Mouse (Mus musculus) ES-E14 (cell line): Measurements from ENCODE around the gene Zfp386. TPM values are rescaled to one million over a fixed set of nuclear protein-coding genes. Genes with fewer than 3 reads are reported as not detected.

ENCODE experiments used
- DNase-seq: peaks from one replicate; pipeline ENCODE4 v3.0.0-alpha.2; 2013; ENCODE audit warnings: low read depth, low spot score
- H3K27ac ChIP-seq: 2 replicates; pipeline ENCODE4 v1.5.1; 2012; ENCODE audit warnings: low read depth, mild to moderate bottlenecking, low read length, moderate library complexity, mixed read lengths; ENCODE audit not compliant: poor library complexity, insufficient read depth, severe bottlenecking
- H3K36me3 ChIP-seq: 2 replicates; pipeline ENCODE4 v1.6.1; 2012; ENCODE audit warnings: mild to moderate bottlenecking, low read length, moderate library complexity, mixed read lengths; ENCODE audit not compliant: control insufficient read depth, poor library complexity, insufficient read depth, severe bottlenecking
- H3K4me1 ChIP-seq, 2 experiments: fragments of 150-350 bp in 1 of 2; sonication (generic) in 1 of 2; 2 replicates each; pipeline ENCODE4 v1.6.1; 2012; ENCODE audit warnings: low read length in 2 of 2, mild to moderate bottlenecking in 1 of 2, mixed read lengths in 1 of 2; ENCODE audit not compliant: control insufficient read depth in 2 of 2, insufficient read depth in 2 of 2, poor library complexity in 1 of 2
- H3K4me3 ChIP-seq, 2 experiments: fragments of 150-350 bp in 1 of 2; sonication (generic) in 1 of 2; 2 replicates each; pipeline ENCODE4 v1.5.1; 2012; ENCODE audit warnings: low read length in 2 of 2, low read depth in 1 of 2, mild to moderate bottlenecking in 1 of 2, mixed read lengths in 1 of 2; ENCODE audit not compliant: insufficient read depth in 1 of 2, poor library complexity in 1 of 2, severe bottlenecking in 1 of 2
- H3K9ac ChIP-seq: 2 replicates; pipeline ENCODE4 v1.6.1; 2012; ENCODE audit warnings: low read depth, mild to moderate bottlenecking, low read length, mixed read lengths; ENCODE audit not compliant: poor library complexity, insufficient read depth, severe bottlenecking
- H3K9me3 ChIP-seq: fragments of 150-350 bp; sonication (generic); 2 replicates; pipeline ENCODE4 v1.6.1; 2012; ENCODE audit warnings: low read depth, mild to moderate bottlenecking, low read length; ENCODE audit not compliant: control insufficient read depth, insufficient read depth
- CHD2 ChIP-seq: IDR thresholded peaks from 2 replicates; pipeline ENCODE4 v1.6.1; 2014; ENCODE audit warnings: mild to moderate bottlenecking, low read depth, low read length, inconsistent platforms
- HCFC1 ChIP-seq: IDR thresholded peaks from 2 replicates; pipeline ENCODE4 v1.6.1; 2012; ENCODE audit warnings: low read length, inconsistent platforms, borderline replicate concordance; ENCODE audit not compliant: insufficient read depth
- MAFK ChIP-seq: IDR thresholded peaks from 2 replicates; pipeline ENCODE4 v1.6.1; 2014; ENCODE audit warnings: mild to moderate bottlenecking, low read depth, low read length, inconsistent platforms; ENCODE audit not compliant: insufficient read depth
- ZC3H11A ChIP-seq: IDR thresholded peaks from 2 replicates; pipeline ENCODE4 v1.6.1; 2012; ENCODE audit warnings: low read depth, mild to moderate bottlenecking, inconsistent platforms, low read length, borderline replicate concordance
- ZNF384 ChIP-seq: IDR thresholded peaks from 2 replicates; pipeline ENCODE4 v1.6.1; 2012; ENCODE audit warnings: low read depth, low read length, inconsistent platforms
- in situ Hi-C, 2 experiments: fragments of 600-800 bp; cut with MboI; formaldehyde crosslinking; loops; one replicate each; pipeline ENCODE4 v1.15.1; 2025; ENCODE audit warnings: low sequenced_read_pairs in 2 of 2, inconsistent platforms in 1 of 2; ENCODE audit not compliant: unreplicated experiment in 2 of 2
- total RNA-seq: library from RNA; depleted of rRNA; stranded (reverse); fragments of 300-350 nt; gene quantifications from 2 replicates; pipeline ENCODE4 v1.2.3, GENCODE M21; 2012

The Zfp386 gene
- total RNA-seq, 1 experiment: 29.0 TPM

DNA sequence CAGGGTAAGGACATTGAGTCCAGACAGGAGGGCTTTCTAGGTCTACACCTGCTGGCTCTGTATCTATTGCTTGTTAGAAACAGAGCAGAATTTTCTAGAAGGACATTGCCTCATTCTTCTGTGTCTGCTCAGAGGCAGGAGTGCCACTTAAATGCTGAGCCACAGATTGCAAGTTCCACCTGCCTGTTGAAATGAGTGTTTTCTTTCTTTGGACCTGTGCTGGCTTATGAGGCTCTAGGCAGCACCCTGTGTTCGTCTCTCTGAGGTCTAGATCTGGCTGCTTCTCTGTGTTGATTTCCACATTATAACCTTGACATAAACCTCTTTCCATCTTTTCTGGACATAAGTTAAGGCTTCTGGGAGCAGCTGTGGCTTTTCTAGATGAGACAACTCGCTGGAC is 36.8 kb downstream of the Zfp386 start:
- Histone ChIP-seq H3K9me3 (no peaks in the 10 kb centered on the region), H3K4me3 (no peak overlapping the region), H3K27ac (no peak overlapping the region), H3K9ac (no peak overlapping the region), H3K4me1 (no peaks in the 10 kb centered on the region), H3K36me3 (no peaks in the 10 kb centered on the region)
- DNase-seq: no peak
- TF ChIP-seq HCFC1 (no peak), ZC3H11A (no peak), MAFK (no peak), CHD2 (no peak), ZNF384 (no peak)
- in situ Hi-C loops: no loop called here

DNA sequence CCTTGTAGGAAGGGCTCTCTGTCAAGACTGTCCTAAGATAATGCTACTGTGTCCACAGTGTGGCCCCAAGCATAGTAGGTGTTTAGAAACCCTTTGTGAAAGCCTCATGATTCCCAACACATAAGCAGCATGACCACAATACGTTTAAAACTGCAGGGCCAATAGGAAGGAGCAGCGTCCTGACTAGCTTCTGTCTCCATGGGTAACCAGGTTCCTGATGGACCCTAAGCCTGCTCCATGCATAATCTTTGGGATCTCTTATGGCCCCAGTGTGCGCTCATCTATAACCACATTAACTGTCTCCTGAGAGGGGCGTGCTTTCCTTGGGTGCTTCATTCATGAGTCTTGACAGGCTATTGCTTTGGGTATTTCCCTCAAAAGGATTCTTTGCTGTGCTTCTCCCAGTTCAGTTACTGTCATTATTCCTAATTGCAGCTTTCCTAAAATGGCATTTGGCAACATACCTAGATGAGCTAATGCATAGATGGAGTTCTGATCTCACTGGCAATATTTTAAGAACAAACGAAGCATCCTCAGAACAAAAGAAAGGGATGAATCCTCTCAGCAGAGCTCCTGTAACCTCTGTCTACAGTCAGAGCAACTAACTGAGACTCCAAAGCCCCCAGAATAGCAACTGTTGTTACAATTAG is 39.6 kb downstream of the Zfp386 start:
- no peak for TF ChIP-seq ZNF384
- TF ChIP-seq ZC3H11A: no peak
- TF ChIP-seq CHD2: no peak
- TF ChIP-seq MAFK: no peak
- TF ChIP-seq HCFC1: no peak
- H3K27ac ChIP-seq: no peak overlapping the region
- no peaks in the 10 kb centered on the region for H3K36me3 ChIP-seq
- no peak overlapping the region for H3K4me3 ChIP-seq
- no peak overlapping the region for H3K9ac ChIP-seq
- in situ Hi-C loops: no loop called here
- DNase-seq: no peak
- no peaks in the 10 kb centered on the region for H3K9me3 ChIP-seq
- no peaks in the 10 kb centered on the region for H3K4me1 ChIP-seq

DNA sequence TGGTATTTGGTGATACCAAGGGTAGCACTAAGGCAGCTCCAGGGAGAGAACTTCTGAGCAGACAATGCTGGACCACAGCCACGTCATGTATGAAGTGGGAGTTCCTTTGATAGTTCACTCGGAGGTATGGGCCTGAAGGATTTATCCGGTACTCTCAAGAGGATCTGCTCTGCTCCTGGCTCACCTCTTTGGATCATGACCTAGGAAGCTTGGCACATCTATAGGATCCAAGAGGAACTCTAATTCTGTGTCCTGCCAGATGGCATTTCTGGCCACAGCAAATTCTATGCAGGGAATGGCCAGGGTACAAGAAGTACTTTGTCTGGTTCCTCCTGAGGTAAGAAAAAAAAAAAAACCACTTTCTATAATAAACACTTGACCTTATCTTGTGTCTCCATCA is 42.3 kb downstream of the Zfp386 start:
- Histone ChIP-seq H3K9ac (no peak overlapping the region), H3K36me3 (no peaks in the 10 kb centered on the region), H3K4me1 (no peaks in the 10 kb centered on the region), H3K4me3 (no peak overlapping the region), H3K9me3 (no peaks in the 10 kb centered on the region), H3K27ac (no peak overlapping the region)
- in situ Hi-C loops: no loop called here
- no peak for TF ChIP-seq MAFK
- TF ChIP-seq ZC3H11A: no peak
- no peak for TF ChIP-seq CHD2
- TF ChIP-seq ZNF384: no peak
- no peak for TF ChIP-seq HCFC1
- DNase-seq: no peak

DNA sequence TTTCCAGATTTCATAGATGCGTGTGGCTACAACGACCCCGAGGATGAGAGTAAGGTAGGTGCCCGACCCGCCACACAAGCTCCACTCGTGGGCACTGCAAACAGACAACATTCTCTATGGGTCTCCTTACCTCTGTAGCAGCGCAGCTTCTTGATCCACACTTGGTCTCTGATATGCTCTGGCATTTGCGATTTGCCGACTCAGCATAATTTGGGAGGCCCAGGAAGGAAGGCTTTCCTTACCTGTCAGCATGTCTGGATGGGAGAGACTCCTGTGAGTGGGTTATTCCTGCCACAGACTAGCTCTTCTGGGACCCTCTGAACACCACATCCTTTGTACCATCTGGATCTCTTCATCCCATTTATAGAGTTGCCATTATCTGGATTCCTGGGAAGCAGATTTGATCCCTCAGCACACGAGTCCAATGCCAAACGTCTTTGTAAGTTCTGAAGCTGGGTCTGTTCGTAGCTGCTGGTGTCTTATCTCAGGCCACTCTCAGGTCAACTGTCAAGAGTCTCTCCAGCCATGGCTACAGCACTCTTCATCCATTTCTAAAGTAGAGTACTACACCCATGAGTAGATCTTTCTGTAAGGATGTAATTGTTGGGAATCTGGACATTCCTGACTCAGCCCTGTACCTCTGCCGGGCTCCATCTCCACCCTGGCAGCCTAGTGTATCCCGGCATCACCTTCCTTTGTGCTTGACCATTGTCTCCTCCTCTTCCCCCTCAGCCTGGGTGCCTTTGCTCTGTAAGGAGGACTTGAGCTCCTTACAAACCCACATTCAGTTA is 47.4 kb downstream of the Zfp386 start:
- H3K4me3 ChIP-seq: no peak overlapping the region
- TF ChIP-seq CHD2 (no peak), MAFK (peak; percentile 98), HCFC1 (no peak)
- H3K4me1 ChIP-seq: no peaks in the 10 kb centered on the region
- in situ Hi-C loops: no loop called here
- no peak overlapping the region for H3K9ac ChIP-seq
- no peaks in the 10 kb centered on the region for H3K36me3 ChIP-seq
- H3K27ac ChIP-seq: no peak overlapping the region
- H3K9me3 ChIP-seq: no peaks in the 10 kb centered on the region; the same call in 1 of the 2 replicates
- no peak for DNase-seq
